Mouse (Mus musculus): ENCODE data around the gene Calm1. TPM values are rescaled to one million over a fixed set of nuclear protein-coding genes. Genes with fewer than 3 reads are reported as not detected.

Gene Calm1
- polyA plus RNA-seq (2014; fragmentation: Illumina TruSeq; extraction: RNeasy Lipid Tissue Mini Kit (QIAGEN cat#74804); ENCODE audit: insufficient read depth, low read depth, low replicate concordance): 378 TPM

GRCm38 (mm10) chr12:100198967-100199660 lies at the start of gene Calm1:
Calm1 (plus strand) TSS chr12:100199435.

GRCm38 (mm10) chr12:100159261-100159975 lies 39.8 kb upstream of the Calm1 start, which contains the start of gene Nrde2:
Nrde2 (minus strand) TSS chr12:100159653.

Other genes with a start within 250 kb of the Calm1 start
- 1.6 TPM for gene Kcnk13, start 234.9 kb upstream of the Calm1 start, polyA plus RNA-seq (2014; fragmentation: Illumina TruSeq; extraction: RNeasy Lipid Tissue Mini Kit (QIAGEN cat#74804); ENCODE audit: insufficient read depth, low read depth, low replicate concordance)
- 107 TPM for gene Psmc1, start 89.3 kb upstream of the Calm1 start, polyA plus RNA-seq (2014; fragmentation: Illumina TruSeq; extraction: RNeasy Lipid Tissue Mini Kit (QIAGEN cat#74804); ENCODE audit: insufficient read depth, low read depth, low replicate concordance)
- gene Nrde2, start 39.8 kb upstream of the Calm1 start, polyA plus RNA-seq (2014; fragmentation: Illumina TruSeq; extraction: RNeasy Lipid Tissue Mini Kit (QIAGEN cat#74804); ENCODE audit: insufficient read depth, low read depth, low replicate concordance): 6.1 TPM

Measured in lung, adult 10 weeks (tissue).